Mouse (Mus musculus) midbrain, postnatal 0 days (tissue): ENCODE measurements at regions not wholly inside any gene's neighbourhood (a gene's known extent, or its start where the extent isn't known, plus 50 kb on each side); places are given as distances from the start of the nearest gene placed in this dataset.

Experiments
- ATAC-seq: fragments of 200-750 bp; cut with Nextera tagmentation; 2 replicates; pipeline ENCODE4 v1.8.0; 2017; ENCODE audit warnings: moderate number of reproducible peaks, mild to moderate bottlenecking, moderate TSS enrichment, moderate library complexity; ENCODE audit not compliant: low FRiP score
- DNase-seq: peaks from one replicate; pipeline ENCODE4 v3.0.0-alpha.2; 2015; ENCODE audit warnings: low spot score
- H3K27ac ChIP-seq: fragments of 300-500 bp; sonication (generic); 2 replicates; pipeline ENCODE4 v1.5.1; 2014; ENCODE audit warnings: low read depth, mild to moderate bottlenecking, low read length, mixed read lengths
- H3K27me3 ChIP-seq: fragments of 300-500 bp; sonication (generic); 2 replicates; pipeline ENCODE4 v1.6.1; 2014; ENCODE audit warnings: low read length, control low read depth, mixed read lengths; ENCODE audit not compliant: insufficient read depth
- H3K36me3 ChIP-seq: fragments of 300-500 bp; sonication (generic); 2 replicates; pipeline ENCODE4 v1.6.1; 2014; ENCODE audit warnings: low read length, control low read depth, mixed read lengths; ENCODE audit not compliant: insufficient read depth
- H3K4me1 ChIP-seq: fragments of 300-500 bp; sonication (generic); 2 replicates; pipeline ENCODE4 v1.6.1; 2014; ENCODE audit warnings: mild to moderate bottlenecking, control low read depth, antibody characterized with exemption, low read length, mixed read lengths; ENCODE audit not compliant: insufficient read depth
- H3K4me2 ChIP-seq: fragments of 300-500 bp; sonication (generic); 2 replicates; pipeline ENCODE4 v1.6.1; 2014; ENCODE audit warnings: low read depth, mild to moderate bottlenecking, low read length, mixed read lengths; ENCODE audit not compliant: poor library complexity, severe bottlenecking
- H3K4me3 ChIP-seq: fragments of 300-500 bp; sonication (generic); 2 replicates; pipeline ENCODE4 v1.5.1; 2014; ENCODE audit warnings: low read depth, mild to moderate bottlenecking, low read length, moderate library complexity
- H3K9ac ChIP-seq: fragments of 300-500 bp; sonication (generic); replicated peaks from 2 replicates; pipeline ENCODE4 v1.6.1; 2014; ENCODE audit warnings: mild to moderate bottlenecking, low read length, moderate library complexity, mixed read lengths; ENCODE audit not compliant: poor library complexity, severe bottlenecking
- H3K9me3 ChIP-seq: fragments of 300-500 bp; sonication (generic); 2 replicates; pipeline ENCODE4 v1.6.1; 2016; ENCODE audit warnings: low read length, control low read depth
- CTCF ChIP-seq: IDR thresholded peaks from 2 replicates; pipeline ENCODE4 v1.5.1; 2016; ENCODE audit warnings: antibody characterized with exemption, mild to moderate bottlenecking
- WGBS: fragments of 180-500 bp; shearing (Covaris S2); extraction: QIAGEN DNeasy Blood & Tissue Kit; methylation state at CpG from one replicate; pipeline ENCODE4 v1.1.7; 2014; 5-methylcytosine and 5-hydroxymethylcytosine counted together

- 90% methylated on average over 6 of the region's 6 CpGs for WGBS
- Histone ChIP-seq H3K27ac (no peak overlapping the region), H3K36me3 (no peaks in the 10 kb centered on the region), H3K9me3 (no peaks in the 10 kb centered on the region), H3K9ac (no peak overlapping the region), H3K4me2 (no peak overlapping the region), H3K4me3 (no peak overlapping the region), H3K4me1 (no peaks in the 10 kb centered on the region), H3K27me3 (no peaks in the 10 kb centered on the region)
- no peak for DNase-seq
- TF ChIP-seq CTCF, result no peak
- ATAC-seq, result no peak
These were observed 174.6 kb downstream of the Cbln1 start for GRCm38 (mm10) chr8:87297761-87298160.

GRCm38 (mm10) chr8:87297331-87297730 is 175.1 kb downstream of the Cbln1 start:
- no peak overlapping the region for H3K4me2 ChIP-seq
- TF ChIP-seq CTCF, result no peak
- no peak overlapping the region for H3K9ac ChIP-seq
- no peak for DNase-seq
- H3K9me3 ChIP-seq, result no peaks in the 10 kb centered on the region
- H3K27me3 ChIP-seq, result no peaks in the 10 kb centered on the region
- H3K4me1 ChIP-seq, result no peaks in the 10 kb centered on the region
- 96% methylated on average over 3 of the region's 3 CpGs for WGBS
- no peak overlapping the region for H3K4me3 ChIP-seq
- H3K36me3 ChIP-seq, result no peaks in the 10 kb centered on the region
- H3K27ac ChIP-seq, result no peak overlapping the region
- no peak for ATAC-seq

- Histone ChIP-seq H3K9ac (no peak overlapping the region), H3K4me3 (no peak overlapping the region), H3K4me2 (no peak overlapping the region), H3K27ac (no peak overlapping the region), H3K36me3 (no peaks in the 10 kb centered on the region), H3K4me1 (no peaks in the 10 kb centered on the region), H3K27me3 (no peaks in the 10 kb centered on the region), H3K9me3 (no peaks in the 10 kb centered on the region)
- no peak for DNase-seq
- ATAC-seq, result no peak
- 70% methylated on average over 8 of the region's 8 CpGs for WGBS
- TF ChIP-seq CTCF, result no peak
These were observed 186.3 kb downstream of the Cbln1 start for GRCm38 (mm10) chr8:87286059-87286458.

GRCm38 (mm10) chr8:87284356-87284755 is 188.1 kb downstream of the Cbln1 start:
- 83% methylated on average over 4 of the region's 4 CpGs for WGBS
- DNase-seq, result no peak
- H3K4me2 ChIP-seq, result no peak overlapping the region
- no peaks in the 10 kb centered on the region for H3K4me1 ChIP-seq
- H3K4me3 ChIP-seq, result no peak overlapping the region
- H3K27me3 ChIP-seq, result no peaks in the 10 kb centered on the region
- ATAC-seq, result no peak
- no peaks in the 10 kb centered on the region for H3K9me3 ChIP-seq
- TF ChIP-seq CTCF, result no peak
- no peak overlapping the region for H3K27ac ChIP-seq
- no peak overlapping the region for H3K9ac ChIP-seq
- H3K36me3 ChIP-seq, result no peaks in the 10 kb centered on the region

- ATAC-seq, result no peak
- Histone ChIP-seq H3K4me3 (no peak overlapping the region), H3K27ac (no peak overlapping the region), H3K9ac (no peak overlapping the region), H3K4me1 (no peaks in the 10 kb centered on the region), H3K36me3 (no peaks in the 10 kb centered on the region), H3K27me3 (no peaks in the 10 kb centered on the region), H3K4me2 (no peak overlapping the region), H3K9me3 (no peaks in the 10 kb centered on the region)
- no peak for DNase-seq
- no peak for TF ChIP-seq CTCF
- 93% methylated on average over 4 of the region's 4 CpGs for WGBS
These were observed 189.9 kb downstream of the Cbln1 start for GRCm38 (mm10) chr8:87282511-87282910.

GRCm38 (mm10) chr8:87273328-87273727 is 199.1 kb downstream of the Cbln1 start:
- Histone ChIP-seq H3K4me3 (no peak overlapping the region), H3K4me2 (no peak overlapping the region), H3K27ac (no peak overlapping the region), H3K9me3 (no peaks in the 10 kb centered on the region), H3K9ac (no peak overlapping the region), H3K4me1 (no peaks in the 10 kb centered on the region), H3K27me3 (no peaks in the 10 kb centered on the region), H3K36me3 (no peaks in the 10 kb centered on the region)
- TF ChIP-seq CTCF, result no peak
- ATAC-seq, result no peak
- WGBS, result 91% methylated on average over 6 of the region's 6 CpGs
- DNase-seq, result no peak
